Mouse (Mus musculus): ENCODE measurements around the gene Pard3.

The Pard3 gene

DNA sequence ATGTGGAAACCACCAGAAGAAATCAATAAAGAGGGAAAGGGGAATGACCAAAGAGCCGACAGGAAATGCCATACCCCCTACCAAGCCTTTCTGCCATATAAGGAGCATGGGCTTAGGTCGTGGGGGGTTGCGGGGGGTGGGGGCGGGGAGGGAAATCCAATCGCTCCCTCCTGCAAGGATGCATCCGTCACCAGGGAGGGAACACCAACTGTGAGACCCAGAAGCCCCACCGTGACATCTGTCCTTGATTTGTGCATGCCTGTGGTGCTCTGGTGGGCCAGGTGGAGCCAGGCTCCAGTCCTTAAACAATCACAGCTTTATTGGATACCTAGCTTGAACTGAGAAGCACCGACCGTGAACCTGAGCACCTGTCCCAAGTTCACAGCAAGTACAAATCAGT lies 24.7 kb downstream of the Pard3 start:
- no peak for DNase-seq

DNA sequence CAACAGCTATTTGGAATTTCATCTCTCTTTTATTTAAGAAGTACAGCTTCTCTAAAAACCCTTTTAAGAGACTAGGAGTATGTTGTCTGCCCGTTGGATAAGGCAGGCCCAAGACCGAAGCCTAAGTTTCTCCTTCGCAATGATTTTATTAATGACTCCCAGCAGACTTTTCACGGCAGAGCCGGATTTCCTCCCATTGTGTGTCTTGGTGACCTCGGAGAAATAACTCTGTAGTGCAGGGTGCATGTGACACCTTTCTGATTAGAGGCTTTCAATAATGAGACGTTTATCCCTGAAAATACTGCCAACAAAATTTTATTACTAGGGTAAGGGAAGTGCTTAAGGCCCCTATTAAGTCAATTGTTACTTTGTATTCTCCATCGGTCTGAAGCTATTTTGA lies 25.3 kb downstream of the Pard3 start:
- DNase-seq = no peak

DNA sequence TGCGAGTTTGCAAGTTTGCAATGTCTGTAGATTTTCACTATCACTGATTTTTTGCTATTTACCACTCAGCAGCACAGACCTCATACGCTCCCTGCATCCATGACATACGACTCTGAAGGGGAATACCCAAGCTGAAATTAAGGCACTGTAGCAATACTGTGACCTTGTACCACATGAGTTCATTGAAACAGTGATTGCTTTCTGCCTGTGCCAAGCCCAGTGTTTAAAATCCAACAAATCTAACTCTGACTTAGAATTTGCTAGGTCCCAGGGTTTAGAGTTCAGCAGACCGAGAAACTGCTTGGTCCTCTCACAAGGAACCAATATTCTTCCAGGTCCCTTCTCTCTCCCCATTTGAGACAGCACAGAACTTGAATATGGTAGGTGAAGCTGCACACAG lies 26.7 kb downstream of the Pard3 start:
- DNase-seq = no peak

DNA sequence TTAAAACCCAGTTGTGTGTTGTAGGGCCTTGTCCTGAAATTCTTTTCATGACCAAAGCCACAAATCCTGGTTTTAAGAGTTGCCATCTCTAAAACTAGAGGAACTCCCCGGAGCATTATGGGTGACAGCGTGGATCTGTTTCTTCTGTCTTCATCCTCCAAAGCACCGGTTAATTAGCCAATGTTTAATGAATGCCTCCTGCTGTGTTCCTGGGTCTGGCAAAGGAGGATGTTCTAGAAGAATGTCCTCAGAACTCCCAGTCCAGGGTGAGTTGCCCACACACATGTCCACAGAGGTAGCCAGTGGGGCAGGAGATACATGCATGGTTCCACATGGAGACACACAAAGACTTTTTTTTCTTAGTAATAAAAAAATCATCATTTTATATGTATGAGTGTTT lies 28.2 kb downstream of the Pard3 start:
- DNase-seq = no peak

DNA sequence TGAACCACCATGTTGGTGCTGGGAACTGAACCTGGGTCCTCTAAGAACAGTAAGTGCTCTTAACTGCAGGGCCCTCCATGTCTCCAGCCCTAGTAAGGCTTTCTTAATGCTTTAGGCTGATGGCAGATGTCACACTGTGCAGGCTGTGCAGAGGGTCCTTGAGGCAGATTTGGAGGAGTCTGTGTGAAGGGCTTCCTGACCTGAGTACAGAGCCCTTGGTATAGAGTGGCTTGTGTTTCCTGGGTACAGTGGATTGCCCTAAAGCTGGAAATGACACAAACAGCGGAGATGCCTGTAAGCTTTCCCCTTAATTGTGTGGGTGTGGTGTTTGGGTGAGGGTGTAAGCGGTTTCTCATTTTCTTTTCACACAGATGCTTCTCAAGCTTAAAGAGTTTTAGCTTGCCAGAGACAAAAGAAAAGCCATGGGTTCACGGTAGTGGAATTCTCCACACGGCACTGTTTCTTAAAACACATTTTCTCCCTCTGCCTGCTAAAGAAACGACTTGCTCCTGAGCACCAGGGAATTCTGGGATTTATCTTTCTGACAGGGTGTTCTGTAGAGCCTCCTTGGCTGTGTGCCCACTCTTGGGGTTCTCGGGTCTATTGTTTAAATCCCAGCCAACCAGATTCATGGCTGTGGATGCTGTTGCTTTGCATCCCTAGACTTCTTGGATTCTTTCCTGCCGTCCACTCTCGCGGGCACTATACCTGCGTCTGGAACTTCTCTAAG lies 28.9 kb downstream of the Pard3 start:
- no peak for DNase-seq

DNA sequence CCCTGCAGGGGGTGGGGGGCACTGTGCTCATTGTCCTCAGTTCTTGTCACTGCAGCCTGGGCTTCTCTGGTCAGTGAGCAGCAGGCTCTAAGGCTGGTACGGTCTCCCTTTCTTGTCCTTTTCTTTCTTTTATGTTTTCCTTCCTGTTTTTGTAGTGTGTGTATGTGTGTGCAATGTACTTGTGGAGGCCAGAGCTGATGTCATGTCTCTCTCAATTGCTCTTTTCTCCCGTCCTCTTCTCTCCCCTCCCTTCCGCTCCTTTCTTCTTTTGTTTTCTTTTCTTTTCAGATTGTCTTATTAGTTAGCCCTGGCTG lies 29.4 kb downstream of the Pard3 start:
- no peak for DNase-seq

DNA sequence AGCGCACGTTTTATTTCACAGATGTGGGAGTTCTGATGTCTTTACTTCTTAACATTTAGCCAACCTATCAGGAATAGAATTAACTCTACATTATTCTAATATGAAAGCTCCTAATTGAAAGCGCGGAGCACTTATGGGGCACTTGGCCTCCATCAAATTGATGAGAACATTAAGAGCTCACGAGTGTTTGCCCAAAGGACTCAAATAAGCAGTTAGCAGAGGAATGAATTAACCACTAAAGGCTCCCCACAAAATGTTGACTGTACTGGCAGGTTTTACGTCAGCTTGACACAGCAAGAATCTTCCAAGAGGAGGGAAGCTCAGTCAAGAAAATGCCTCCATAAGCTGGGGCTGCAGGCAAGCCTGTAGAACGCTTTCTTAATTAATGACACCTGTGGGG lies 32.1 kb downstream of the Pard3 start:
- DNase-seq = no peak

DNA sequence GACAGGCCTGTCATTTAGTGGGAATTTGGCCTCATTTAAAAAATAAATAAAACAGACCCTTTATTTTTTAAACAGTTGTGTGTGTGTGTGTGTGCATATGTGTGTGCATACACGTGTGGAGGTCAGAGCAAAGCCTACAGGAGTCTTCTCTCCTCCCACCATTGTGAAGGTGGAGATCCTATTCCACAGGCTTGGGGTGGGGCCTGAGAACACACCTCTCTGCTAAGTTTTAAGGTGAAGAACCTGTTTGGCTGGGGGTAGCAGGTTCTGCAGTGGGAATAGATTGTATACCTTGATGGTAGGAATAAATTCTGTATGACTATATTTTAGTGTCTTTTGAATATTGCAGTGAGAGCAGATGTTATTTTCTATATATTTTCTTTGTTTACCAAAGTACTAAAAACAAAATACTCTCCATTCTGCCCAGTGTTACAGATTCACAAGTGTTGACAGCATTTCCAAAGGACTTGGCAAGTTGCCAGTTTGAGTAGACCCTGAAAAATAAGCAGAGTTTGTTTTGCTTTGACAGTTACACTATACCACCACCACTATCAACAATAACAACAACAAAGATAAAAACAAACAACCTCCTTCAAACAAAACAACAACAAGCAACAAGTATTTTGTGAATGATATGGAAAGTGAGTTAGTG lies 35.9 kb downstream of the Pard3 start:
- no peak for DNase-seq

DNA sequence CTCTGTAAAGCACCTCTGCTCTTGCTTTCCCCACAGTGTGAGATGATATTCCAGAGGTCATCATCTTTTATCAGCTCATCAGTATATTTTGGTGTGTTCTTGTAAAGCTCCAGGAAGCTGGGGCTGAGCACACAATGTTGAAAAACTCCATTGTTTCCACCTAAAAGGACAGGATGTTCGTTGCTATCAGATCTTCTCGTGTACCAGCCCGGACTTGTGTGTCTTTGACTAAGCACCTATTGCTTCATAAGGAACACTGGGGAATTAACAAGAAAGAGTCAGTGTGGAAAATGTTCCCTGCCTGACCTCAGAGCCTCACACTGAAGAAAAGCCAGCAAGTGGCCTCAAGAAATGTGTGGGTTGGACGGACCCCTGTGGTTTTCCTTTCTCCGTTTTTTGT lies 39.6 kb downstream of the Pard3 start:
- DNase-seq = no peak

DNA sequence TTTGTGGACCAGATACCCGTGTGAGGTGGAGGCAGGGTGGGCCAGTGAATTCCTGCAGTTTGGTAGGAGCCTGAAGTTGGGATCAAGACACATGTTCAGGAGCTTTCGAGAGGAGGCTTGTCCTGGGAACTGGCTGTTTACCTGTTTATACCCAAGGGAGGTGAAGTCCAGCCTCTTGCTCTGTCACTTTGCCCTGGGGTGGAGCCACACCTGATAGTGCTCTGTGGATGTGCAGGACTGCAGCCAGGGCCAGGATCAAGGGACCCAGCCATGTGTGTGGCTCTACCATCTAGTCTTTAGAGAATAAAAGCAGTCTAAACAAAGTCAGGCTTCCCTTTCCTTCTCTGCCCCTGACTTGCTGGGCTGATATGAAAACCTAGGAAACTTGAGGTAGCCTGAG lies 40.9 kb downstream of the Pard3 start:
- no peak for DNase-seq

DNA sequence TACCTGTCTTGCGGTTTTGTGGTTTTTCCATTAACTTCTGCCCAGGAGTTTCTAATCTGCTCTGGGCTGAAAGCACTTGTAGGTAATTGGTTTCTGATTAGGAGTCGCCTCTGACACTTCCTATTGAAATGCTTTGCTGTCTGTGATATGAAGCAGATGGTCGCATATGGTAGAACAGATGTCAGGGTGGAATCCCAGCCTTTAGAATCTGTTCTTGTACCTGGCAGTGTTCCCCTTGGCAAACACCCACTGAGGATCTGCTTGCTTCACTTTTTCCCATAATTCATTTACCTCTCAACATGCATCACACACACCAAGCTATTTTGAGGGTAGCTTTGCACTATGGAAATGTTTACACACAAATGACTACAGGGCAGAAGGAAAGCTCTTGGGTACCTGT lies 44.2 kb downstream of the Pard3 start:
- no peak for DNase-seq

DNA sequence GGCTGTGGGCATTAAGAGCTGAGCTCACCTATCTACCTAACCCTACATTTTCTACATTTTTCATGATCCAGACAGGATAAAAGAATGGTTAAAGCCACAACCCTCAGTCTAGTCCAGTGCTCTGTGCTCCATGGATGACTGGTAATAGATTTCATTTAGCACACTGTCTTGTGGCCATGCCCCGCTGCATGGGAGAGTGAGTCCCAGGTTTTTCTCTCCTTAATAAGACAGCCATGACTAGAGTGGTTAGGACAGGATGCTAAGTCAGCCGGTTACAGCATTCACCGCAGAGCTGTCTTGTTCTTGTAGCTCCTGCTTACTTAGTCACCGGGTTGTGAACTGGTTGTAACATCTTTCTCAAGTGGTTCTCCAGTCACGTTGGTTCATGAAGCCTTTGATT lies 49.5 kb downstream of the Pard3 start:
- DNase-seq = no peak

DNA sequence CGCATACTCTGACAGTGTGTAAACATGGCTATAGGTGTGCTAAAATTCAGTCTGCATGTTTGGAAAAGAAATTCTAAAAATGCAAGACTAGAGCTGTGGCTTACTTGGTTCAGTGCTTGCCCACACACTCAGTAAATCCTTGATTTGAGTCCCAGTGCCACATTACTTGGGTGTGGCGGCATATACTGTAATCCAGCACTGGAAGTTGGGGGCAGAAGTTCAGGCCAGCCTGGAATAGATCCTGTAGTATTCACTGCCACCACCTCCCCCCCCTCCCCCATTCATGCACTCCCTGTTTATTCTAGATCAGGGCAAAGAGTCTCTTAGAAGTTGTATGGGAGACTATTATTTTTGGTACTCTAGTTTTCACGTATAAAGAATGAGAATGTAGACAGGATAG lies 52.1 kb downstream of the Pard3 start:
- DNase-seq = no peak

DNA sequence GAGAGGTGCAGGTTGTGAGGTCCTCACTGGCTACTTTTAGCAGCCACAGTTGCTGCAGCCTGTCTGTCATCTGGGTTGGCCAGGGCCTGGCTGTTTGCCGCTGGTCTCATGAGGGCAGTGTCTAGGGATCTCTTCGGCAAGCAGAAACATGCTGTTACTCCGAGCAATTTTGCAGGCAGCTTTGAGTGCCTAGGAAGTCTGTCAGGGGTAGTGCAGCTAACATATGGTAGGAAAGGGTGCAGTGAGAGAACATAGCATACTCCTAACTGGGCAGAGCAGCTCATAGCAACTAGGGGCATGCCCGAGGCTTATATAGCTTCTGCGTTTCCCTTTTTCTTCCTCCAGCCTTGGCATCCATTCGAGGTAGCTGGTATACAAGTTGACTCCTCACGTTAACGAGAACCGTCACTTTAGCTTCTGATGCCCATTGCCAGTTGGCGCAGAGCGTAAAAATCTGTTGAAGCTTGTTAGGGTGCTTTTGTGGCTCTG lies 54.7 kb downstream of the Pard3 start:
- DNase-seq = no peak

DNA sequence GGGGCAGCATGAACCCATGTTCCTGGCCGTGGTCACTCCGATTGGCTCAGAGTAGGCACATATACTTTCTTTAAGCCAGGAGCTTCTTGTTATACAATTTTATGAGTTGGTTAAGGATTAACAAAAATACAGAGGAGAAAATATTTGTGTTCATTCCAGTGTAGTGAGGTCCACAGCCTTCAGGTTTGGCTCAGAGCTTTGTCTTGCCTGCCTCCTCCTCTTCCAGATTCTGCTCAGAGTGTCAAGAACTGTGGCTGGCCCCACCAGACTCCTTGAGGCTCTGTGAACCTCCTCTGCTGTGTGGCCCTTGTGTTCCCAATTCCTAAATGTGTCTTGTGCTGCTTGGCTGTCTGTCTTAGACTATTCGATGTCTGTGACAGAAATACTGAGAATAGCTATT lies 59.7 kb downstream of the Pard3 start:
- no peak for DNase-seq

DNA sequence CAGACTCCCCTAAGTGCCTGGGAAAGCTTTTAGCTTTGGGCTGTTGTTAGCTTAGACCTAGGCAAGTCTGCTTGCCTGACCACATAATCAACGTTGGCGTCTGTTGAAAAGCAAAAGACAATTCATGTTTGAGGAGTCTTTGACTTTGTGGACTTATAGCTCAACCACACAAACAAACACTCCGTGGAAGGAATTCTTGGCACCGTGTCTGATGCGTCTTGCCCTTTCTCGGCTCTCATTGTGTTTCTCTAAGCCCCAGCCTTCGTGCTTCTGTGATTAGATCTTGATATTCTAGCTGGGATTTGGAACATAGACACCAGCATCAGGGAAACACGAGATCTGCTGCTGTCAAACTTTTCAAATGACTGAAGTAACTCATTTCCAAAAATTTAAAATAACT lies 61.1 kb downstream of the Pard3 start:
- peak in 1 of 2 experiments; percentile 56 for DNase-seq

DNA sequence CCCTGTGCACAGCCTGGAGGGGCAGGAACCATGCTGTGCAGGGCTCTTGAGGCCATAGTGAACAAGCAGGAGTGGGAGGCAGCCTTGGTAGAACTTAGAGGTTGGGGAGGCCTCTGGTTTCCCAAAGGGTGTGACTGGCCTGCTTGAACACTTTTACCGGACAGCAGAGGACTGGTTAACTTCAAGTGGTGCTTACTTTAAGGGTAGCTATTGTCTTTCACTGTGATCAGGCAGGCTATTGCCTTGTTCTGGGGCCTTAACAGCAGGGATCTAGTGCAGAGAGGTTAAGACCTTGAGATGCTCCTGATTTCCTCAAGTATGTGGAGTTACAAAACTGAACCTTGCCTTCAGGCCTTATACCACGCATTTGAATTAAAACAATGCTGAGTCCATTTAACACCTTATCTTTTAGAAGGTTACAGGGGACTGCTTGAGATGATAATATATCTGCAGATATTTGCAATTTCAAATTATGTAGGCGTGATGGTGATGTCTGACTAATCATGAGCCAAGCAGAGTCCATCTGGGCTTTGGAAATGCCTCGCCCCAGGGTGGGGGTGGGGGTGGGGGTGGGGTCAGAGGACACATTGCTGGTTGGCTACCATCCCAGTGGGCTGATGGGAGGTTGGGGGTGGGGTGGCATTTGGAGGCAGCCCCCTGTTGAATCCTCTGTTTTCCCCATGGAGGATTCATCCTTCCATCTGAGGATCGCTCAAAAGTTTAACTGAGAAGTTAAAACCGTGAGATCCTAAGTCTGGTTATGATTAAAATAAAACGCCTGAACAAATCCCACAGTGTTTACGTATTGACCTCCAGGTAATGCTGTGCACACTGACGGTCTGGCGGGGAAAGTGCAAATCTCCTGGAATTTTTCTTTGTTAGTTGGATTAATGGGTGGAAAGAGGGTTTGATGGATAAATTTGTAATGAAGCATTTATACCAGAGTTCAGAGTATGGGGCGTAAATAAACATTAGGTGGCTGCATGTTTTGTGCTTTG lies 62.3 kb downstream of the Pard3 start:
- no peak for DNase-seq

DNA sequence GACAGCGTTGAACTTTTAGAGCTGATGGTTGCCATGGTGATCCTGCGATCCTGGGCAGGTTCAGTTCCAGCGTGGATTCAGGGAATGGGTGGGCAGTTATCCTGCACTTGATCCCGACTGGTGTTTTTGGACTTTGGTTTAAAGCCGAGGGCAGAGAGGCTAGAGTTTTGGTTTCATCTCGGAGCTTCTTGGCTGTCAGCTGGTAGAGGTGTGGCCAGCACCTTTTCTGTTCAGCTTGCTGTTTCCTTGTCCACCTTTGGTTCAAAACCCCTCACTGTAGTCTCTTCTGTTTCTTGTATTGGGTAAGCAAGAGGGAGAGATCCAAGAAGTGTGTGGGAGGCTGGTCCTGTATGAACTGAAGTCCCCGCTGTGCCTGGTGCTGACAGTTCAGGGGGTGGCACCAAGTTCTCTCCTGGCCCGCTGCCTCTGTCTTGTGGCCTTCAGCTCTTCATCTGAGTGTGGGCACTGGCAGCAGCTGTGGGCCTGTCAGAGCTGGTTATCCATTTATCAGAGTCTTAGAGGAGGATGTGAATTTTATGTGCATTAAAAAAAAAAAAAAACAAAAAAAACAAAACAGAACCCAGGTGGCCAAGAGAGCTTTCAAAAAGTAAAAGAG lies 65.2 kb downstream of the Pard3 start:
- DNase-seq = no peak

DNA sequence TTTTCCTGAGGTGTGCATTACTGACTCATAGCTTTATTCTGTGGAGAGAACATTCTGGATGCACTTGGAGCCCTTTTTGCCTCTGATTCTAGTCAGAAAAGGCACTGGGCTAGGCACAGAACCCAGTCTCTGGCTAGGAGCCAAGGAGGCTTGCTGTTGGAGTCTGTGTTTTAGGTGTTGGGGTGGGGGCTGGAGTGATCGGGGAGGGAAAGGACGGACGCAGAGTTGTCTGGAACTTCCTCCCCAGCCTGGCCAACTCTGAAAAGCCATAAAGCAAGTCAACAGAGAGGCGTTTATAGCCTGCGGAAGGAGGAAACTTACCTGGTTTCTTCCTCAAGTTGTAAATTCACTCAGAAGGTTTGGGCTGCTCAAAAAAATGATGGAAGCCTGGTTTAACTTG lies 70.6 kb downstream of the Pard3 start:
- DNase-seq = no peak

DNA sequence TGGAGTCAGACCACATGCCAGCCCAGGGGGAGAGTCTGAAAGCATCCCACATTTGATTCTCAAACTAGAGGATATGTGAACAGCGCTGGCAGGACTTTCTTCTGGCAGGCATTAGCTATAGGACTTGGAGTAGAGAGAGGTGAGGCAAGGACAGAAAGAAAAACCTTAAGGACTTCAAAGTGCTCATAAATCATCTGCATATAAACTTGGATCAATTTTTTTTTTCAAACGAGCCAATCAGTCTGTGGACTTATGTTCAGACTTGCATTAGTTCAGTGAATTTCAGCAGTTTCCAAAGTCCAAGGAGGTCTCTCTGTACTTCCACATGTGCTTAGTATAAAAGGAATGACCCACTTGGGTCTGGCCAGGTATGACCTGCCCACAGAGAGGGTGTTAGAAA lies 72.5 kb downstream of the Pard3 start:
- DNase-seq = no peak

DNA sequence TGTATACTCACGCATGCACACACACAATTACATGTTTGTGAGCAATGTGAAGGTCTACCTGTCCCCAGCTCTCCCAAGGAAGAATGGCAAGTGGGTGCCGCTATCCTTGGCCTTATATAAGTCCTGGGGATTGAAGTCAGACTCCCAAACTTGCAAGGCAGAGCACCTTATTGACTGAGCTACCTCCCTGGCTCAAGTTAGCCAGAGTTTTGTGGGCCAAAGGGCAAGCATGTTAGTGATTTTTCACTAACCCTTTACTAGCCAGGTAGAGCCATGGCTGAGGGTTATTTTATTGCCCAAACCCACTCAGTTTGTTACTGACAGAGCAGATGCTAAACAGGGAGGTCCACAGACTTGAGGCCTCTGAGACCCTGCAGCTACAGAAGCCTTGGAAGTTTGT lies 73.1 kb downstream of the Pard3 start:
- no peak for DNase-seq

DNA sequence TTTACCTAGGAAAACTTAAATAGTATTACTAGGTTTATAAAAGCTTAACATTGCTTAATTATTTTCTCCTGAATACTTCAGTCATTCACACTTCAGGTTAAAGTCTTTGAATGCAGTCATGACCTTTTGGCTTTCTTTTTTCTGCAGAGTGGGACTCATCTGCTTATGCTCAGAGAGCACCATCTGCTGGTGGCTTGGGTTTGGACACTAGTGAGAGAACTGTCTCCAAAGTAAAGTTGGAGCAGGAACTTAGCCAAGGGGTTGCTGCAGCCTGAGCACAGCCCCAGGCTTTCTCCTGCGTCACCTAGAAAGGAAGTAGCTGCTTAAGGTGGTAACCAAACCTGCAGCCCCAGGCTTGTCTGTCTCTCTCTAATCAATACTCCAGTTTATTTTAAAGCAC lies 75.5 kb downstream of the Pard3 start:
- peak; percentile 83 to 87 for DNase-seq

DNA sequence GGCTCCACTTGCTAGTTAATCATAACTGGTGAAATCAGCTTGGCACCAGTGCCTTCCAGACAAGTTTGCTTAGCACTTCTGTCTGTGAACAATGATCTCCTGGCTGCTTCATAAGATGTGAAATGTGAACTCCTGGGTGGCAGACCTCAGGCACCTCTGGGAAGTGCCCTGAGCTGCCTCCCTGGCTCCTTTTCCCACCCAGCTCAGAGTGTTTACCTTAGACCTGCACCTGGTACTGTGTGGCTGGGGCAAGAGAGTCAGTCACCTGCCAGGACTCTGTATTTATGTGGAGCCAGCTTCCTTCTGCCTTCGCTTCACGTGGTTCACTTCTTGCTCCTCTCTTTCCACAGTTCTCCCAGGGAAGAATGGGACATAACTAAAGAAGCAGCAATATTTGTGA lies 77.3 kb downstream of the Pard3 start:
- peak; percentile 52 to 62 for DNase-seq
